Mouse (Mus musculus): ENCODE measurements around the gene Ppid. TPM values are rescaled to one million over a fixed set of nuclear protein-coding genes. Genes with fewer than 3 reads are reported as not detected.

Gene Ppid
- polyA plus RNA-seq, 1 experiment from 2014 or later = 158 TPM

GRCm38 (mm10) chr3:79575576-79576467 lies 15.3 kb upstream of the Ppid start:
- peak; percentile 53; the same call in 1 of the 2 replicates for ATAC-seq (ENCODE audit: low FRiP score)
- Histone ChIP-seq H3K4me3 (no peak overlapping the region), H3K9me3 (replicated peaks) (no peaks in the 10 kb centered on the region), H3K36me3 (no peaks in the 10 kb centered on the region), H3K4me1 (peaks cover 9% of the 10 kb centered on the region), H3K27ac (no peak overlapping the region), H3K27me3 (no peaks in the 10 kb centered on the region), H3K4me2 (replicated peaks) (no peak overlapping the region), H3K9ac (no peak overlapping the region)
- 34% methylated on average over 10 of the region's 10 CpGs for WGBS

- WGBS = 11% methylated on average over 3 of the region's 3 CpGs
- H3K27ac ChIP-seq = no peak overlapping the region
These were observed 14.7 kb upstream of the Ppid start for GRCm38 (mm10) chr3:79576468-79576816.

GRCm38 (mm10) chr3:79576865-79577264 lies 14.3 kb upstream of the Ppid start:
- no peaks in the 10 kb centered on the region for H3K36me3 ChIP-seq
- peak; percentile 62 for ATAC-seq (ENCODE audit: low FRiP score)
- no peak overlapping the region for H3K9ac ChIP-seq
- peaks cover 9% of the 10 kb centered on the region for H3K4me1 ChIP-seq
- H3K27ac ChIP-seq = no peak overlapping the region
- WGBS = 33% methylated on average over 5 of the region's 5 CpGs
- H3K4me2 ChIP-seq (replicated peaks) = no peak overlapping the region; the same call in 1 of the 2 replicates
- no peak overlapping the region for H3K4me3 ChIP-seq
- H3K27me3 ChIP-seq = no peaks in the 10 kb centered on the region
- H3K9me3 ChIP-seq (replicated peaks) = no peaks in the 10 kb centered on the region

More at GRCm38 (mm10) chr3:79576468-79576816, 14.7 kb upstream of the Ppid start:
- H3K36me3 ChIP-seq = no peaks in the 10 kb centered on the region
- H3K4me2 ChIP-seq (replicated peaks) = no peak overlapping the region; the same call in 1 of the 2 replicates
- H3K4me1 ChIP-seq = peaks cover 9% of the 10 kb centered on the region
- no peak overlapping the region; the same call in 1 of the 2 replicates for H3K9ac ChIP-seq
- no peaks in the 10 kb centered on the region for H3K9me3 ChIP-seq (replicated peaks)
- ATAC-seq (ENCODE audit: low FRiP score) = peak; percentile 32; the same call in 1 of the 2 replicates
- H3K27me3 ChIP-seq = no peaks in the 10 kb centered on the region
- no peak overlapping the region for H3K4me3 ChIP-seq

GRCm38 (mm10) chr3:79577606-79578005 lies 13.5 kb upstream of the Ppid start:
- Histone ChIP-seq H3K9ac (no peak overlapping the region), H3K27ac (no peak overlapping the region), H3K4me3 (no peak overlapping the region), H3K4me1 (peaks cover 9% of the 10 kb centered on the region), H3K27me3 (no peaks in the 10 kb centered on the region), H3K36me3 (no peaks in the 10 kb centered on the region), H3K9me3 (replicated peaks) (no peaks in the 10 kb centered on the region), H3K4me2 (replicated peaks) (no peak overlapping the region)
- ATAC-seq (ENCODE audit: low FRiP score) = no peak
- WGBS = 91% methylated on average over 6 of the region's 6 CpGs

GRCm38 (mm10) chr3:79578164-79578563 lies 13.0 kb upstream of the Ppid start:
- Histone ChIP-seq H3K4me2 (replicated peaks) (no peak overlapping the region), H3K36me3 (no peaks in the 10 kb centered on the region), H3K9ac (no peak overlapping the region), H3K27ac (no peak overlapping the region), H3K9me3 (replicated peaks) (no peaks in the 10 kb centered on the region), H3K4me3 (no peak overlapping the region), H3K4me1 (peaks cover 9% of the 10 kb centered on the region), H3K27me3 (no peaks in the 10 kb centered on the region)
- no peak for ATAC-seq (ENCODE audit: low FRiP score)
- 77% methylated on average over 6 of the region's 6 CpGs for WGBS

GRCm38 (mm10) chr3:79579891-79580575 lies 11.1 kb upstream of the Ppid start:
- no peaks in the 10 kb centered on the region for H3K36me3 ChIP-seq
- H3K9me3 ChIP-seq (replicated peaks) = no peaks in the 10 kb centered on the region
- no peak overlapping the region for H3K9ac ChIP-seq
- no peak overlapping the region for H3K4me2 ChIP-seq (replicated peaks)
- ATAC-seq (ENCODE audit: low FRiP score) = no peak
- no peak overlapping the region for H3K27ac ChIP-seq
- no peak overlapping the region for H3K4me3 ChIP-seq
- H3K27me3 ChIP-seq = no peaks in the 10 kb centered on the region
- peaks cover 9% of the 10 kb centered on the region for H3K4me1 ChIP-seq
- 89% methylated on average over 5 of the region's 5 CpGs for WGBS

- H3K9me3 ChIP-seq (replicated peaks) = no peaks in the 10 kb centered on the region
- WGBS = 7% methylated on average over 6 of the region's 6 CpGs
- H3K4me3 ChIP-seq = no peak overlapping the region
- no peak overlapping the region for H3K9ac ChIP-seq
- peak; percentile 46 for ATAC-seq (ENCODE audit: low FRiP score)
- H3K4me2 ChIP-seq (replicated peaks) = no peak overlapping the region
- H3K4me1 ChIP-seq = peaks cover 3% of the 10 kb centered on the region; the same call in 1 of the 2 replicates
- H3K27ac ChIP-seq = no peak overlapping the region
- H3K27me3 ChIP-seq = no peaks in the 10 kb centered on the region
- H3K36me3 ChIP-seq = no peaks in the 10 kb centered on the region
These were observed 4.3 kb upstream of the Ppid start for GRCm38 (mm10) chr3:79586804-79587203.

GRCm38 (mm10) chr3:79589671-79590070 lies 1.5 kb upstream of the Ppid start:
- Histone ChIP-seq H3K4me3 (no peak overlapping the region), H3K36me3 (peaks cover 7% of the 10 kb centered on the region), H3K27ac (no peak overlapping the region), H3K9ac (no peak overlapping the region), H3K4me2 (replicated peaks) (no peak overlapping the region), H3K4me1 (peaks cover 13% of the 10 kb centered on the region), H3K27me3 (no peaks in the 10 kb centered on the region), H3K9me3 (replicated peaks) (no peaks in the 10 kb centered on the region)
- ATAC-seq (ENCODE audit: low FRiP score) = no peak
- WGBS = 92% methylated on average over 2 of the region's 2 CpGs

GRCm38 (mm10) chr3:79591793-79592471 lies 790 bp downstream of the Ppid start:
- Histone ChIP-seq H3K9me3 (replicated peaks) (no peaks in the 10 kb centered on the region), H3K4me3 (peak overlapping the region; percentile 74), H3K4me2 (replicated peaks) (peak overlapping the region; percentile 85), H3K36me3 (peaks cover 25% of the 10 kb centered on the region), H3K27ac (peak overlapping the region; percentile 79), H3K9ac (peak overlapping the region; percentile 77), H3K4me1 (peaks cover 11% of the 10 kb centered on the region), H3K27me3 (no peaks in the 10 kb centered on the region)
- WGBS = 5% methylated on average over 15 of the region's 15 CpGs
- ATAC-seq (ENCODE audit: low FRiP score) = peak; percentile 35; the same call in 1 of the 2 replicates

- ATAC-seq (ENCODE audit: low FRiP score) = no peak
- H3K27me3 ChIP-seq = no peaks in the 10 kb centered on the region
- 94% methylated on average over 7 of the region's 7 CpGs for WGBS
- no peak overlapping the region for H3K9ac ChIP-seq
- H3K36me3 ChIP-seq = peaks cover 55% of the 10 kb centered on the region
- no peak overlapping the region for H3K4me3 ChIP-seq
- H3K9me3 ChIP-seq (replicated peaks) = no peaks in the 10 kb centered on the region
- no peak overlapping the region for H3K4me2 ChIP-seq (replicated peaks)
- peaks cover 10% of the 10 kb centered on the region for H3K4me1 ChIP-seq
- H3K27ac ChIP-seq = no peak overlapping the region
These were observed 4.3 kb downstream of the Ppid start for GRCm38 (mm10) chr3:79595468-79595867.

GRCm38 (mm10) chr3:79609886-79610285 lies 18.7 kb downstream of the Ppid start:
- Histone ChIP-seq H3K9me3 (replicated peaks) (peaks cover 4% of the 10 kb centered on the region; the same call in 1 of the 2 replicates), H3K36me3 (peaks cover 56% of the 10 kb centered on the region), H3K27me3 (no peaks in the 10 kb centered on the region), H3K9ac (no peak overlapping the region), H3K27ac (no peak overlapping the region), H3K4me3 (no peak overlapping the region), H3K4me1 (no peaks in the 10 kb centered on the region), H3K4me2 (replicated peaks) (no peak overlapping the region)
- WGBS = 93% methylated on average over 2 of the region's 2 CpGs
- no peak for ATAC-seq (ENCODE audit: low FRiP score)
